Mouse (Mus musculus): ENCODE results near the gene Ndrg4. TPM values are rescaled to one million over a fixed set of nuclear protein-coding genes. Genes with fewer than 3 reads are reported as not detected.

Gene Ndrg4
- total RNA-seq, 1 experiment from 2014 or later: 22.5 TPM

GRCm38 (mm10) chr8:95678024-95678611, 1.3 kb downstream of the Ndrg4 start:
- peak; percentile 21 for DNase-seq

GRCm38 (mm10) chr8:95688073-95688672, 11.4 kb downstream of the Ndrg4 start:
- DNase-seq: peak; percentile 48

- DNase-seq: no peak
Measured at GRCm38 (mm10) chr8:95690929-95691541, 14.3 kb downstream of the Ndrg4 start.

- no peak for DNase-seq
Measured at GRCm38 (mm10) chr8:95694631-95695030, 17.9 kb downstream of the Ndrg4 start.

GRCm38 (mm10) chr8:95696661-95697060, 19.9 kb downstream of the Ndrg4 start:
- DNase-seq: no peak

- peak; percentile 79 for DNase-seq
Measured at GRCm38 (mm10) chr8:95697128-95697527, 20.3 kb downstream of the Ndrg4 start.

- no peak for DNase-seq
Measured at GRCm38 (mm10) chr8:95698179-95698578, 21.4 kb downstream of the Ndrg4 start.

- DNase-seq: no peak
Measured at GRCm38 (mm10) chr8:95700282-95700681, 23.5 kb downstream of the Ndrg4 start.

GRCm38 (mm10) chr8:95701809-95702208, 25.0 kb downstream of the Ndrg4 start:
- no peak for DNase-seq

GRCm38 (mm10) chr8:95702480-95703446, 26.0 kb downstream of the Ndrg4 start:
- peak; percentile 79 for DNase-seq

GRCm38 (mm10) chr8:95703461-95704260, 26.9 kb downstream of the Ndrg4 start:
- no peak for DNase-seq

- no peak for DNase-seq
Measured at GRCm38 (mm10) chr8:95704538-95704937, 27.8 kb downstream of the Ndrg4 start.

- DNase-seq: no peak
Measured at GRCm38 (mm10) chr8:95709579-95709978, 32.8 kb downstream of the Ndrg4 start.

- no peak for DNase-seq
Measured at GRCm38 (mm10) chr8:95711029-95711428, 34.2 kb downstream of the Ndrg4 start.

- DNase-seq: no peak
Measured at GRCm38 (mm10) chr8:95712395-95712794, 35.6 kb downstream of the Ndrg4 start.

- DNase-seq: peak; percentile 70
Measured at GRCm38 (mm10) chr8:95713100-95714010, 36.6 kb downstream of the Ndrg4 start.

- no peak for DNase-seq
Measured at GRCm38 (mm10) chr8:95714367-95714766, 37.6 kb downstream of the Ndrg4 start.

- DNase-seq: no peak
Measured at GRCm38 (mm10) chr8:95714837-95715413, 38.1 kb downstream of the Ndrg4 start.

- peak; percentile 90 for DNase-seq
Measured at GRCm38 (mm10) chr8:95715676-95716531, 39.1 kb downstream of the Ndrg4 start, which contains the start of gene Setd6. Setd6 (plus strand) TSS chr8:95715881.
